Mouse (Mus musculus): ENCODE results near the gene Rmnd5b. TPM values are rescaled to one million over a fixed set of nuclear protein-coding genes. Genes with fewer than 3 reads are reported as not detected.

The Rmnd5b gene
- polyA plus RNA-seq (2014; fragmentation: Illumina TruSeq; extraction: RNeasy Lipid Tissue Mini Kit (QIAGEN cat#74804); ENCODE audit: low replicate concordance) = 3.4 TPM

GRCm38 (mm10) chr11:51635525-51636322 lies at the start of gene Rmnd5b:
Gene Rmnd5b (minus strand): TSS chr11:51635896.

GRCm38 (mm10) chr11:51650691-51651515 lies 15.2 kb upstream of the Rmnd5b start, which contains the start of the genes N4bp3 and D930048N14Rik:
Gene N4bp3 (minus strand): TSS chr11:51650842.
Gene D930048N14Rik (plus strand): TSS chr11:51650954.

GRCm38 (mm10) chr11:51619409-51620060 lies 16.2 kb downstream of the Rmnd5b start, which contains the start of gene Nhp2:
Gene Nhp2 (plus strand): TSS chr11:51619735.

DNA sequence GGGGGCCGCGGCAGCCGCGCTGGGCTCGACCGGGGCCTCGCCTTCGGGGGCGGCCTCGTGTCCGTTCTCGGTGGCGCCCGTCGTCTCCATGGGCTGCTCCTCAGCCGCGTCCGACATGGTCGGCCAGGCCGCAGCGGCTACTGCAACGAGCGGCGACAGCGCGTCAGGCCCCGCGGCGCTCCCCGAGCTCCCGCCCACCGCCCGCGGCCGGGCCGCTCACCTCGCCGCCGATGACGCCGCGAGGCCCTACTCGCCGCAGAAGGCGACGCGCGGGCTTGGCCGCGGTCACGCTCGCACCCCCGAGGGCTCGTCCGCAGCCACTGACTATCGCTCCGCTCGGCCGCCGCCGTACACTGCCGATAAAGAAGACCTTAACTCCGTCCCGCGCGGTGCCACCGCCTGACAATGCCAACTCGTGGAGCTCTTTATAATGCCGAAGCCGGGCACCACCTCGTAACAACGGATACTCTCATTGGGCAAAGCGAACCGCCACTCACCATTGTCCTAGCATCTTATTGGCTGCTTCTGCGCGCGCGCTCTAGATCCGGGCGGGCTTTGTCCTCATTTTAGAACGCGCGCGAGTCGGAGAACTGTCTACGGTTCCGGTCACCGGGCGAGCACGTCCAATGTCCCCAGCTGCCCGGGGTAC lies 29.1 kb downstream of the Rmnd5b start, which contains the start of gene Hnrnpab:
TSS of gene Hnrnpab (minus strand) at position 401 of the 649 bp plus-strand sequence.

GRCm38 (mm10) chr11:51584431-51585248 lies 51.1 kb downstream of the Rmnd5b start, which contains the start of gene Phykpl:
Gene Phykpl (plus strand): TSS chr11:51584757.

Other genes starting within 250 kb of the Rmnd5b start
- gene Phykpl, start 51.1 kb downstream of the Rmnd5b start, polyA plus RNA-seq (2014; fragmentation: Illumina TruSeq; extraction: RNeasy Lipid Tissue Mini Kit (QIAGEN cat#74804); ENCODE audit: low replicate concordance) = 18.0 TPM
- gene Hnrnpab, start 29.0 kb downstream of the Rmnd5b start, polyA plus RNA-seq (2014; fragmentation: Illumina TruSeq; extraction: RNeasy Lipid Tissue Mini Kit (QIAGEN cat#74804); ENCODE audit: low replicate concordance) = 323 TPM
- 0.59 TPM for gene Nhp2, start 16.2 kb downstream of the Rmnd5b start, polyA plus RNA-seq (2014; fragmentation: Illumina TruSeq; extraction: RNeasy Lipid Tissue Mini Kit (QIAGEN cat#74804); ENCODE audit: low replicate concordance)
- gene N4bp3, start 14.9 kb upstream of the Rmnd5b start, polyA plus RNA-seq (2014; fragmentation: Illumina TruSeq; extraction: RNeasy Lipid Tissue Mini Kit (QIAGEN cat#74804); ENCODE audit: low replicate concordance) = not detected
- gene D930048N14Rik, start 15.1 kb upstream of the Rmnd5b start, polyA plus RNA-seq (2014; fragmentation: Illumina TruSeq; extraction: RNeasy Lipid Tissue Mini Kit (QIAGEN cat#74804); ENCODE audit: low replicate concordance) = 0.74 TPM
- gene 0610009B22Rik, start 53.0 kb upstream of the Rmnd5b start, polyA plus RNA-seq (2014; fragmentation: Illumina TruSeq; extraction: RNeasy Lipid Tissue Mini Kit (QIAGEN cat#74804); ENCODE audit: low replicate concordance) = 78.4 TPM
- gene Sec24a, start 127.7 kb upstream of the Rmnd5b start, polyA plus RNA-seq (2014; fragmentation: Illumina TruSeq; extraction: RNeasy Lipid Tissue Mini Kit (QIAGEN cat#74804); ENCODE audit: low replicate concordance) = 142 TPM
- 947 TPM for gene Sar1b, start 127.8 kb upstream of the Rmnd5b start, polyA plus RNA-seq (2014; fragmentation: Illumina TruSeq; extraction: RNeasy Lipid Tissue Mini Kit (QIAGEN cat#74804); ENCODE audit: low replicate concordance)
- gene Jade2, start 221.8 kb upstream of the Rmnd5b start, polyA plus RNA-seq (2014; fragmentation: Illumina TruSeq; extraction: RNeasy Lipid Tissue Mini Kit (QIAGEN cat#74804); ENCODE audit: low replicate concordance) = 1.9 TPM

All from small intestine, adult 10 weeks (tissue).